Mouse (Mus musculus) CD4-positive, CD25-positive, alpha-beta regulatory T cell, adult 9 weeks (primary cell): ENCODE data around the gene Trim62. TPM values are rescaled to one million over a fixed set of nuclear protein-coding genes. Genes with fewer than 3 reads are reported as not detected.

Source experiments
- polyA plus RNA-seq: library from polyadenylated mRNA; unstranded; fragments of 100-300 nt; shearing (Covaris generic); gene quantifications from one replicate; pipeline ENCODE4 v1.2.1, GENCODE M21; 2017

Gene Trim62
- 0.98 TPM for polyA plus RNA-seq

DNA sequence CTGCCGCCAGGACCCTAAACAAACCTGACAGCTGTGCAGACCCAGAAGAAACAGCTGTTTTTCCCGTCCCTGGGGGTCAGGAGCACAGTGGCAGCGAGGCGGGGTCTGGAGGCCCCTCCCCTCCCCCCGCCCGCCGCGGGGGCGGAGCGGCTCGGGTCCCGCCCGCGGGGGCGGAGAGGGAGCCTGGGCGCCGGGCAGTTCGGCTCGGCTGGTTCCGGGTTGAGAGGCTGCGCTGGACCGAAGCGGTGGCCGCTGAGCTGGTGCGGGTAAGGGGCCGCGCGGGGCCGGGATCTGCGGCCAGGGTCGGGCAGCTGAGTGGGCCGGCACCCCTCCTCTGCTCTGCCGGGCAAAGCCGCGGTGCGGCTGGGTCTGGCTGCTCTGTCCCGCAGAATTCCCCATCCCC, at the start of gene Trim62:
Gene Trim62, plus strand, starts transcription at position 202 of the 403 bp plus-strand sequence.

Other genes starting within 250 kb of the Trim62 start
- 9.9 TPM for gene Phc2, start 228.9 kb upstream of the Trim62 start, polyA plus RNA-seq
- gene A3galt2, start 128.2 kb upstream of the Trim62 start, polyA plus RNA-seq, result not detected
- 24.6 TPM for gene Zfp362, start 77.5 kb upstream of the Trim62 start, polyA plus RNA-seq
- gene Azin2, start 78.9 kb downstream of the Trim62 start, polyA plus RNA-seq, result 0.17 TPM
- gene Ak2, start 108.4 kb downstream of the Trim62 start, polyA plus RNA-seq, result 162 TPM
- 6.3 TPM for gene Rnf19b, start 174.7 kb downstream of the Trim62 start, polyA plus RNA-seq
- not detected for gene Tmem54, start 222.0 kb downstream of the Trim62 start, polyA plus RNA-seq
- not detected for gene Hpca, start 238.5 kb downstream of the Trim62 start, polyA plus RNA-seq